Mouse (Mus musculus) lung, embryonic 16.5 days (tissue): ENCODE measurements around the gene Cbr2. TPM values are rescaled to one million over a fixed set of nuclear protein-coding genes. Genes with fewer than 3 reads are reported as not detected.

Source experiments
- ATAC-seq: fragments of 200-750 bp; cut with Nextera tagmentation; 2 replicates; pipeline ENCODE4 v1.8.0; 2017; ENCODE audit warnings: low read depth, mild to moderate bottlenecking, moderate library complexity
- H3K27ac ChIP-seq: fragments of 300-500 bp; sonication (generic); 2 replicates; pipeline ENCODE4 v1.5.1; 2014; ENCODE audit warnings: mild to moderate bottlenecking, control low read depth, low read length
- H3K27me3 ChIP-seq: fragments of 300-500 bp; sonication (generic); 2 replicates; pipeline ENCODE4 v1.6.1; 2014; ENCODE audit warnings: low read depth, low read length, mixed read lengths; ENCODE audit not compliant: control insufficient read depth, insufficient read depth
- H3K36me3 ChIP-seq: fragments of 300-500 bp; sonication (generic); 2 replicates; pipeline ENCODE4 v1.6.1; 2014; ENCODE audit warnings: low read length; ENCODE audit not compliant: control insufficient read depth, insufficient read depth
- H3K4me1 ChIP-seq: fragments of 300-500 bp; sonication (generic); replicated peaks from 2 replicates; pipeline ENCODE4 v1.6.1; 2014; ENCODE audit warnings: low read length, mixed read lengths; ENCODE audit not compliant: control insufficient read depth, insufficient read depth
- H3K4me2 ChIP-seq: fragments of 300-500 bp; sonication (generic); 2 replicates; pipeline ENCODE4 v1.6.1; 2014; ENCODE audit warnings: low read depth, low read length, control low read depth
- H3K4me3 ChIP-seq: fragments of 300-500 bp; sonication (generic); 2 replicates; pipeline ENCODE4 v1.5.1; 2014; ENCODE audit warnings: mild to moderate bottlenecking, low read length, control low read depth
- H3K9ac ChIP-seq: fragments of 300-500 bp; sonication (generic); 2 replicates; pipeline ENCODE4 v1.6.1; 2014; ENCODE audit warnings: low read length, control low read depth
- H3K9me3 ChIP-seq: fragments of 300-500 bp; sonication (generic); 2 replicates; pipeline ENCODE4 v1.6.1; 2016; ENCODE audit warnings: low read length; ENCODE audit not compliant: control insufficient read depth
- WGBS: fragments of 180-500 bp; shearing (Covaris S2); extraction: QIAGEN DNeasy Blood & Tissue Kit; methylation state at CpG from one replicate; pipeline ENCODE4 v1.1.7; 2014; 5-methylcytosine and 5-hydroxymethylcytosine counted together
- polyA plus RNA-seq: library from polyadenylated mRNA; unstranded; fragments of >200 nt; fragmentation: Nextera tagmentation; extraction: Ambion mirVana; gene quantifications from 2 replicates; pipeline ENCODE4 v1.2.1, GENCODE M21; 2015

Cbr2 gene
- polyA plus RNA-seq, 1 experiment from 2014 or later: 194 TPM

- Histone ChIP-seq H3K27me3 (no peaks in the 10 kb centered on the region), H3K4me3 (no peak overlapping the region), H3K36me3 (peaks cover 14% of the 10 kb centered on the region), H3K4me1 (peaks cover 10% of the 10 kb centered on the region), H3K4me2 (no peak overlapping the region), H3K9me3 (no peaks in the 10 kb centered on the region), H3K9ac (no peak overlapping the region), H3K27ac (no peak overlapping the region)
- ATAC-seq: no peak
- WGBS: 86% methylated on average over 4 of the region's 4 CpGs
Observed at GRCm38 (mm10) chr11:120692471-120693011, 39.4 kb downstream of the Cbr2 start.

- no peak overlapping the region for H3K4me3 ChIP-seq
- H3K4me1 ChIP-seq: peaks cover 19% of the 10 kb centered on the region
- no peaks in the 10 kb centered on the region for H3K9me3 ChIP-seq
- no peak overlapping the region for H3K27ac ChIP-seq
- H3K27me3 ChIP-seq: no peaks in the 10 kb centered on the region
- H3K36me3 ChIP-seq: peaks cover 11% of the 10 kb centered on the region
- no peak overlapping the region for H3K4me2 ChIP-seq
- WGBS: 81% methylated on average over 3 of the region's 3 CpGs
- no peak for ATAC-seq
- no peak overlapping the region for H3K9ac ChIP-seq
Observed at GRCm38 (mm10) chr11:120689365-120689764, 42.5 kb downstream of the Cbr2 start.

- H3K4me3 ChIP-seq: no peak overlapping the region
- H3K9ac ChIP-seq: peak overlapping the region; percentile 46; the same call in 1 of the 2 replicates
- H3K4me2 ChIP-seq: peak overlapping the region; percentile 3; the same call in 1 of the 2 replicates
- no peaks in the 10 kb centered on the region for H3K9me3 ChIP-seq
- no peaks in the 10 kb centered on the region for H3K27me3 ChIP-seq
- H3K36me3 ChIP-seq: peaks cover 14% of the 10 kb centered on the region
- peaks cover 21% of the 10 kb centered on the region for H3K4me1 ChIP-seq
- peak overlapping the region; percentile 98 for H3K27ac ChIP-seq
- peak; percentile 81 for ATAC-seq
- WGBS: 49% methylated on average over 20 of the region's 20 CpGs
Observed at GRCm38 (mm10) chr11:120686650-120687272, 45.2 kb downstream of the Cbr2 start.

GRCm38 (mm10) chr11:120684660-120685059, 47.3 kb downstream of the Cbr2 start:
- Histone ChIP-seq H3K27ac (peak overlapping the region; percentile 61; the same call in 1 of the 2 replicates), H3K4me3 (no peak overlapping the region), H3K27me3 (no peaks in the 10 kb centered on the region), H3K4me2 (no peak overlapping the region), H3K4me1 (peaks cover 21% of the 10 kb centered on the region), H3K9ac (no peak overlapping the region), H3K9me3 (no peaks in the 10 kb centered on the region), H3K36me3 (peaks cover 24% of the 10 kb centered on the region)
- peak; percentile 52 for ATAC-seq
- WGBS: 59% methylated on average over 2 of the region's 2 CpGs

GRCm38 (mm10) chr11:120684086-120684485, 47.8 kb downstream of the Cbr2 start:
- H3K4me1 ChIP-seq: peaks cover 21% of the 10 kb centered on the region
- no peak overlapping the region for H3K4me3 ChIP-seq
- H3K9ac ChIP-seq: no peak overlapping the region
- H3K27ac ChIP-seq: peak overlapping the region; percentile 61; the same call in 1 of the 2 replicates
- ATAC-seq: no peak
- no peak overlapping the region for H3K4me2 ChIP-seq
- H3K36me3 ChIP-seq: peaks cover 20% of the 10 kb centered on the region
- 80% methylated on average over 2 of the region's 2 CpGs for WGBS
- no peaks in the 10 kb centered on the region for H3K27me3 ChIP-seq
- no peaks in the 10 kb centered on the region for H3K9me3 ChIP-seq

GRCm38 (mm10) chr11:120683536-120683935, 48.4 kb downstream of the Cbr2 start:
- no peaks in the 10 kb centered on the region for H3K9me3 ChIP-seq
- no peak overlapping the region for H3K4me3 ChIP-seq
- no peaks in the 10 kb centered on the region for H3K27me3 ChIP-seq
- no peak for ATAC-seq
- no peak overlapping the region for H3K9ac ChIP-seq
- H3K4me1 ChIP-seq: peaks cover 21% of the 10 kb centered on the region
- H3K27ac ChIP-seq: no peak overlapping the region
- 92% methylated on average over 3 of the region's 3 CpGs for WGBS
- H3K36me3 ChIP-seq: peaks cover 16% of the 10 kb centered on the region
- H3K4me2 ChIP-seq: no peak overlapping the region

- Histone ChIP-seq H3K27ac (no peak overlapping the region), H3K4me2 (no peak overlapping the region), H3K36me3 (peaks cover 19% of the 10 kb centered on the region), H3K4me3 (no peak overlapping the region), H3K4me1 (peaks cover 19% of the 10 kb centered on the region), H3K27me3 (no peaks in the 10 kb centered on the region), H3K9me3 (no peaks in the 10 kb centered on the region), H3K9ac (no peak overlapping the region)
- ATAC-seq: no peak
- WGBS: 95% methylated on average over 5 of the region's 5 CpGs
Observed at GRCm38 (mm10) chr11:120682683-120683082, 49.2 kb downstream of the Cbr2 start.

GRCm38 (mm10) chr11:120679909-120680308, 52.0 kb downstream of the Cbr2 start:
- Histone ChIP-seq H3K27me3 (no peaks in the 10 kb centered on the region), H3K4me1 (0 out of 2 replicates have a peak, but pooled peaks cover 2% of the 10 kb centered on the region), H3K4me3 (no peak overlapping the region), H3K9me3 (no peaks in the 10 kb centered on the region), H3K9ac (no peak overlapping the region), H3K27ac (no peak overlapping the region), H3K4me2 (no peak overlapping the region), H3K36me3 (peaks cover 19% of the 10 kb centered on the region)
- WGBS: 75% methylated on average over 3 of the region's 3 CpGs
- no peak for ATAC-seq
